ENCODE assay signal across 22 mouse cellular contexts in the genomic region with DNA sequence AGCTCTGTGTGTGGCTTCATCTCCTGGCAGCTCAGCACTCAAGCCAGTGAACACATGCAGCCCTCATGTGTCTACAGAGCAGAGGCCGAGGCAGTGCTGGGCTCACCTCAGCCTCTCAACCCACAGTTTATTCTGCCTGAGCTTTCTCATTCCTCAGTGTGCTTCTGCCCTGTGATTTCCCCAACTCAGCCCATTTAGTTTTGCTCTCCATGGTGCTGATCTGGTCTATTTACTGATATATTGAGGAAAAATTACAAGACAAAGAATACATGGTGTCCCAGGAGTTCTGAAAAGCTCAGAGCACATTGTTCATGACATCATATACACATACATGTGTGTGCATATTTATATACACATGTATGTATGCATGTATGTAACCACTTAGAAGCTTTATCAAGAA.
DNase-seq lines count a peak whose midpoint lies in the region; ATAC-seq and TF ChIP-seq lines count a peak whose summit lies in the region.
"Had no signal": no experiment of that assay in that cellular context is flagged by ENCODE, and none has a peak within 500 bp of the region (broad histone marks: within the 10 kb centered on the region; RNA-seq: fewer than 3 reads in every experiment).

No protein-coding gene starts in this region.

- no peak for TF ChIP-seq CTCF in lung, postnatal 0 days (IDR thresholded peaks at IDR 0.05)

- 17% methylated on average over 1 of the region's 1 CpGs for WGBS in lung, postnatal 0 days
- WGBS in embryonic facial prominence, embryonic 11.5 days: 35% methylated on average over 1 of the region's 1 CpGs
- 30% methylated on average over 1 of the region's 1 CpGs for WGBS in forebrain, embryonic 13.5 days

- H3K36me3 ChIP-seq in lung, postnatal 0 days (ENCODE audit: insufficient read depth, low read length): no peaks in the 10 kb centered on the region
- no peaks in the 10 kb centered on the region for H3K36me3 ChIP-seq in embryonic facial prominence, embryonic 11.5 days (replicated peaks; ENCODE audit: control insufficient read depth, insufficient read depth, low read depth, low read length)
- H3K36me3 ChIP-seq in forebrain, embryonic 13.5 days (ENCODE audit: poor library complexity, severe bottlenecking): no peaks in the 10 kb centered on the region
- H3K36me3 ChIP-seq: embryonic facial prominence, embryonic 12.5 days; G1E; hindbrain, embryonic 13.5 days; limb, embryonic 12.5 days; midbrain, embryonic 15.5 days had no signal

- no peaks in the 10 kb centered on the region for H3K9me3 ChIP-seq in lung, postnatal 0 days (ENCODE audit: low read length)
- H3K9me3 ChIP-seq in embryonic facial prominence, embryonic 11.5 days (replicated peaks; ENCODE audit: control insufficient read depth, low read length): no peaks in the 10 kb centered on the region
- H3K9me3 ChIP-seq in forebrain, embryonic 13.5 days (replicated peaks): no peaks in the 10 kb centered on the region
- H3K9me3 ChIP-seq: embryonic facial prominence, embryonic 12.5 days; G1E; hindbrain, embryonic 13.5 days; limb, embryonic 12.5 days; midbrain, embryonic 15.5 days had no signal

- no peaks in the 10 kb centered on the region for H3K27me3 ChIP-seq in lung, postnatal 0 days (replicated peaks; ENCODE audit: insufficient read depth, low read length)
- H3K27me3 ChIP-seq in embryonic facial prominence, embryonic 11.5 days (ENCODE audit: control insufficient read depth, insufficient read depth, low read length): no peaks in the 10 kb centered on the region
- no peaks in the 10 kb centered on the region for H3K27me3 ChIP-seq in forebrain, embryonic 13.5 days
- H3K27me3 ChIP-seq: embryonic facial prominence, embryonic 12.5 days; hindbrain, embryonic 13.5 days; limb, embryonic 12.5 days; midbrain, embryonic 15.5 days had no signal

- no peak overlapping the region for H3K4me2 ChIP-seq in lung, postnatal 0 days (replicated peaks; ENCODE audit: low read depth, low read length)
- no peak overlapping the region for H3K4me2 ChIP-seq in embryonic facial prominence, embryonic 11.5 days (ENCODE audit: low read depth, low read length)
- no peak overlapping the region for H3K4me2 ChIP-seq in forebrain, embryonic 13.5 days
- H3K4me2 ChIP-seq: embryonic facial prominence, embryonic 12.5 days; hindbrain, embryonic 13.5 days; limb, embryonic 12.5 days; midbrain, embryonic 15.5 days had no signal

- ATAC-seq in lung, postnatal 0 days: no peak
- ATAC-seq in embryonic facial prominence, embryonic 11.5 days (replicated peaks; ENCODE audit: insufficient number of reproducible peaks, low FRiP score, low TSS enrichment, low read depth): no peak
- ATAC-seq in monocyte, adult 5-6 weeks (replicated peaks; ENCODE audit: insufficient number of reproducible peaks, low FRiP score, low TSS enrichment, poor library complexity, severe bottlenecking): no peak
- ATAC-seq in forebrain, embryonic 13.5 days: no peak
- ATAC-seq: activated CD4-positive, CD25-positive, alpha-beta regulatory T cell, adult 4 months; intestine, embryonic 16.5 days; midbrain, embryonic 15.5 days had no signal

- no peak overlapping the region for H3K27ac ChIP-seq in lung, postnatal 0 days (ENCODE audit: low read length)
- no peak overlapping the region for H3K27ac ChIP-seq in embryonic facial prominence, embryonic 11.5 days (replicated peaks; ENCODE audit: low read depth, low read length)
- H3K27ac ChIP-seq in forebrain, embryonic 13.5 days: no peak overlapping the region
- H3K27ac ChIP-seq: embryonic facial prominence, embryonic 12.5 days; hindbrain, embryonic 13.5 days; limb, embryonic 12.5 days; liver, embryonic 14.5 days; midbrain, embryonic 15.5 days; stomach, postnatal 0 days had no signal

- no peak overlapping the region for H3K9ac ChIP-seq in lung, postnatal 0 days (replicated peaks; ENCODE audit: low read depth)
- H3K9ac ChIP-seq in embryonic facial prominence, embryonic 11.5 days (replicated peaks; ENCODE audit: low read length): no peak overlapping the region
- H3K9ac ChIP-seq in forebrain, embryonic 13.5 days: no peak overlapping the region
- H3K9ac ChIP-seq: embryonic facial prominence, embryonic 12.5 days; hindbrain, embryonic 13.5 days; limb, embryonic 12.5 days; liver, embryonic 14.5 days; midbrain, embryonic 15.5 days had no signal

- DNase-seq in lung, postnatal 0 days (ENCODE audit: low spot score): peak; percentile 15
- DNase-seq in lung, postnatal 4 days: no peak
- DNase-seq in ZHBTc4 (ENCODE audit: low read depth, low spot score): peak; percentile 26
- peak; percentile 80 for DNase-seq in embryonic facial prominence, embryonic 11.5 days (ENCODE audit: low spot score)
- peak; percentile 37 for DNase-seq in retina, embryonic 14.5 days (ENCODE audit: low spot score)
- no peak for DNase-seq in urinary bladder, adult 2 months (ENCODE audit: low spot score)
- DNase-seq: adrenal gland, postnatal 36 days; cerebellum, adult 9-10 months; gastrocnemius, postnatal 14 days; kidney, postnatal 10 days; right cerebral cortex, postnatal 14 days had no signal

- H3K4me3 ChIP-seq in lung, postnatal 0 days (ENCODE audit: low read depth, low read length): no peak overlapping the region
- H3K4me3 ChIP-seq in embryonic facial prominence, embryonic 11.5 days (ENCODE audit: low read depth, low read length): no peak overlapping the region
- no peak overlapping the region for H3K4me3 ChIP-seq in forebrain, embryonic 13.5 days
- H3K4me3 ChIP-seq: embryonic facial prominence, embryonic 12.5 days; hindbrain, embryonic 13.5 days; limb, embryonic 12.5 days; midbrain, embryonic 15.5 days had no signal

- H3K4me1 ChIP-seq in lung, postnatal 0 days (ENCODE audit: insufficient read depth, low read depth, low read length): no peaks in the 10 kb centered on the region
- H3K4me1 ChIP-seq in embryonic facial prominence, embryonic 11.5 days (ENCODE audit: control insufficient read depth, insufficient read depth, low read length): no peaks in the 10 kb centered on the region
- 0 out of 2 replicates have a peak, but pooled peaks cover 6% of the 10 kb centered on the region for H3K4me1 ChIP-seq in forebrain, embryonic 13.5 days
- H3K4me1 ChIP-seq: embryonic facial prominence, embryonic 12.5 days; limb, embryonic 12.5 days; midbrain, embryonic 15.5 days had no signal

- no peak for TF ChIP-seq EP300 in lung, postnatal 0 days (IDR thresholded peaks at IDR 0.05)

Comparison
In these comparisons a context has a peak if more than half of its experiments do, and no peak if none do; other contexts are left out.
1. DNase-seq: peak in lung, postnatal 0 days (single experiment), ZHBTc4 (single experiment), embryonic facial prominence, embryonic 11.5 days (single experiment) and retina, embryonic 14.5 days (single experiment); none in lung, postnatal 4 days (0 of 2) and urinary bladder, adult 2 months (single experiment).